ENCODE assay signal across 16 mouse cellular contexts in the genomic region with DNA sequence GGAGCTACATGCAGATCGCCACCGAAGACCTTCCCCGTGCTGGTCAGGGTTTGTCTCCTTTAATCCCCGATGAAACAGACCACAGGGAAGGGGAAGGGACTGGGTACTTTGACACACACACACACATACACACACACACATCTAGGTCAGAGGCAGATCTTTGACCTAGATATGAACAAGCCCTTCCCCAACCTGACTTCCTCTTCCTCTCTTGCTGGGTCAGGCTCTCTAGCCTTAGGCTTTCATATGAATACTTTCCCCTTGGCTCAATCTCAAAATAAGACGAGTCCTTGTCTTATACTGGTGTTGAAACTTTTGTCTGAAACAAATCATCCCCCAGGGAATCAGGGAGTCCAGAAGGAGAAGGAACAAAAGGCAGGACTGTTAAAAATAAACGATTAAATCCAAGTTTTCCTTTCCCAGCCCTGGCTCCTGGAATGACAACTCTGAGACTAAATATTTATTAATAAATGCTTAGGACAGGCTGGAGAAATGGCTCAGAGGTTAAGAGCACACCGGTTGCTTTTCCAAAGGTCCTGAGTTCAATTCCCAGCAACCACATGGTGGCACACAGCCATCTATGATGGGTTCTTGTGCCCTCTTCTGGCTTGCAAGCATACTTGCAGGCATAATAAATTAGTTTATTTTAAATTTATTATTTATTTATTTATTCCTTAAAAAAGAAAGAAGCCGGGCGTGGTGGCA. TPM values are rescaled to one million over a fixed set of nuclear protein-coding genes. Genes with fewer than 3 reads are reported as not detected.
A peak's percentile ranks its signal among the peaks of the same experiment; 100 is the strongest.
DNase-seq lines count a peak whose midpoint lies in the region; ATAC-seq lines count a peak whose summit lies in the region.
"Had no signal": no experiment of that assay in that cellular context is flagged by ENCODE, and none has a peak within 500 bp of the region (broad histone marks: within the 10 kb centered on the region; RNA-seq: fewer than 3 reads in every experiment).

No protein-coding gene starts in this region.

- 74% methylated on average over 9 of the region's 9 CpGs for WGBS in intestine, embryonic 16.5 days

- no peak overlapping the region for H3K4me3 ChIP-seq in intestine, embryonic 16.5 days (ENCODE audit: low read length)
- H3K4me3 ChIP-seq: forebrain, embryonic 13.5 days had no signal

- H3K4me1 ChIP-seq in intestine, embryonic 16.5 days (ENCODE audit: control insufficient read depth, insufficient read depth, low read length) = peaks cover 5% of the 10 kb centered on the region; the same call in 1 of the 2 replicates

- H3K36me3 ChIP-seq in intestine, embryonic 16.5 days (ENCODE audit: control insufficient read depth, insufficient read depth, low read length) = no peaks in the 10 kb centered on the region

- H3K4me2 ChIP-seq in intestine, embryonic 16.5 days (ENCODE audit: low read depth, low read length) = no peak overlapping the region
- H3K4me2 ChIP-seq: forebrain, embryonic 13.5 days; hindbrain, embryonic 14.5 days had no signal

- no peak overlapping the region for H3K9ac ChIP-seq in intestine, embryonic 16.5 days (ENCODE audit: low read depth, low read length)
- H3K9ac ChIP-seq: forebrain, embryonic 13.5 days; hindbrain, embryonic 14.5 days had no signal

- no peak overlapping the region for H3K27ac ChIP-seq in intestine, embryonic 16.5 days (ENCODE audit: low read length)
- H3K27ac ChIP-seq: forebrain, embryonic 13.5 days; hindbrain, embryonic 14.5 days had no signal

- DNase-seq in kidney, postnatal 36 days = peak; percentile 26 to 44
- DNase-seq in kidney, adult 11 months = no peak
- DNase-seq in 416B (ENCODE audit: low read depth) (peak; percentile 83), MEL-GATA-1-ER (ENCODE audit: extremely low read depth, low read depth) (peak; percentile 71)
- DNase-seq in frontal cortex, postnatal 14 days (ENCODE audit: low spot score in 2 of 2) = no peak
- DNase-seq in adrenal gland, adult 18-20 months (ENCODE audit: low spot score in 2 of 2) = no peak
- DNase-seq: adrenal gland, adult 8-10 months; spleen, adult 18-20 months had no signal

- no peaks in the 10 kb centered on the region for H3K27me3 ChIP-seq in intestine, embryonic 16.5 days (replicated peaks; ENCODE audit: control insufficient read depth, insufficient read depth, low read length)

- ATAC-seq in megakaryocyte, adult 5-6 weeks (ENCODE audit: poor library complexity, severe bottlenecking) = peak; percentile 79
- no peak for ATAC-seq in intestine, embryonic 16.5 days
- ATAC-seq: forebrain, embryonic 13.5 days had no signal

- no peaks in the 10 kb centered on the region for H3K9me3 ChIP-seq in intestine, embryonic 16.5 days (ENCODE audit: control insufficient read depth, low read length)
- H3K9me3 ChIP-seq: forebrain, embryonic 13.5 days had no signal

RNA-seq across cellular contexts. Expression of gene Olfr279, which starts 14.2 kb away (rescaled TPM):
- not detected in 2 replicates for total RNA-seq in megakaryocyte, adult 5-6 weeks (2015)
- total RNA-seq in megakaryocyte, adult 5-6 weeks (2017) = not detected in 2 replicates
- not detected for total RNA-seq in adrenal gland, adult 18-20 months (2021)
- not detected in 2 replicates for polyA plus RNA-seq in intestine, embryonic 16.5 days (2015; fragmentation: Nextera tagmentation; extraction: Ambion mirVana)
- total RNA-seq: adrenal gland, adult 8-10 months; heart, adult 18-20 months had no signal
- polyA plus RNA-seq: embryonic facial prominence, embryonic 11.5 days; forebrain, embryonic 13.5 days; hindbrain, embryonic 14.5 days; liver, embryonic 16.5 days had no signal

RNA-seq across cellular contexts. Expression of gene Lalba, which starts 23.9 kb away (rescaled TPM):
- total RNA-seq in megakaryocyte, adult 5-6 weeks (2015) = not detected in 2 replicates
- not detected in 2 replicates for total RNA-seq in megakaryocyte, adult 5-6 weeks (2017)
- not detected for total RNA-seq in adrenal gland, adult 18-20 months (2021)
- 0.31 TPM in 1 of 2 replicates, not detected in the other for polyA plus RNA-seq in intestine, embryonic 16.5 days (2015; fragmentation: Nextera tagmentation; extraction: Ambion mirVana)
- total RNA-seq: adrenal gland, adult 8-10 months; left cerebral cortex, postnatal 14 days had no signal
- polyA plus RNA-seq: forebrain, embryonic 13.5 days; hindbrain, embryonic 14.5 days; liver, embryonic 16.5 days had no signal

RNA-seq across cellular contexts. Expression of gene Kansl2, which starts 27.7 kb away (rescaled TPM):
- total RNA-seq in megakaryocyte, adult 5-6 weeks (2015) = 36.7 and 42.7 TPM in 2 replicates
- 30.4 and 31.8 TPM in 2 replicates for total RNA-seq in megakaryocyte, adult 5-6 weeks (2017)
- total RNA-seq in adrenal gland, adult 18-20 months (2021) = 10 to 100 TPM; 79.2 to 90.9 TPM
- 67.2 and 69.6 TPM in 2 replicates for polyA plus RNA-seq in intestine, embryonic 16.5 days (2015; fragmentation: Nextera tagmentation; extraction: Ambion mirVana)

RNA-seq across cellular contexts. Expression of gene OR5BS1P, which starts 36.7 kb away (rescaled TPM):
- not detected in 2 replicates for total RNA-seq in megakaryocyte, adult 5-6 weeks (2015)
- total RNA-seq in megakaryocyte, adult 5-6 weeks (2017) = not detected in 2 replicates
- total RNA-seq in adrenal gland, adult 18-20 months (2021) = not detected
- not detected in 2 replicates for polyA plus RNA-seq in intestine, embryonic 16.5 days (2015; fragmentation: Nextera tagmentation; extraction: Ambion mirVana)
- total RNA-seq: adrenal gland, adult 8-10 months; heart, adult 18-20 months; left cerebral cortex, postnatal 14 days had no signal
- polyA plus RNA-seq: embryonic facial prominence, embryonic 11.5 days; forebrain, embryonic 13.5 days; hindbrain, embryonic 14.5 days; liver, embryonic 16.5 days had no signal

RNA-seq across cellular contexts. Expression of gene Olfr281, which starts 54.0 kb away (rescaled TPM):
- total RNA-seq in megakaryocyte, adult 5-6 weeks (2015) = not detected in 2 replicates
- total RNA-seq in megakaryocyte, adult 5-6 weeks (2017) = not detected in 2 replicates
- not detected for total RNA-seq in adrenal gland, adult 18-20 months (2021)
- polyA plus RNA-seq in intestine, embryonic 16.5 days (2015; fragmentation: Nextera tagmentation; extraction: Ambion mirVana) = not detected in 2 replicates
- total RNA-seq: adrenal gland, adult 8-10 months; heart, adult 18-20 months; left cerebral cortex, postnatal 14 days had no signal
- polyA plus RNA-seq: embryonic facial prominence, embryonic 11.5 days; forebrain, embryonic 13.5 days; hindbrain, embryonic 14.5 days; liver, embryonic 16.5 days had no signal

Comparison
In these comparisons a context has a peak if more than half of its experiments do, and no peak if none do; other contexts are left out.
1. DNase-seq: peak in kidney, postnatal 36 days (2 of 2), 416B (single experiment) and MEL-GATA-1-ER (single experiment); none in kidney, adult 11 months (single experiment), frontal cortex, postnatal 14 days (0 of 2) and adrenal gland, adult 18-20 months (0 of 2).